Mouse (Mus musculus) CH12.LX (cell line): ENCODE results near the gene Card11. TPM values are rescaled to one million over a fixed set of nuclear protein-coding genes. Genes with fewer than 3 reads are reported as not detected.

Experiments used
- DNase-seq: peaks from one replicate; pipeline ENCODE4 v3.0.0-alpha.2; 2013; ENCODE audit errors: extremely low read depth
- H3K27ac ChIP-seq: 2 replicates; pipeline ENCODE4 v1.5.1; 2012; ENCODE audit warnings: low read depth, mild to moderate bottlenecking, control low read depth, moderate library complexity; ENCODE audit not compliant: insufficient read depth
- H3K27me3 ChIP-seq: replicated peaks from 2 replicates; pipeline ENCODE3; 2012; ENCODE audit warnings: inconsistent platforms
- H3K36me3 ChIP-seq, 2 experiments: replicated peaks in 1 of 2; 2 replicates each; pipeline versions ENCODE3 to v1.6.1; 2012; ENCODE audit warnings: inconsistent platforms in 1 of 2, low read length in 1 of 2, mild to moderate bottlenecking in 1 of 2, mixed read lengths in 1 of 2, moderate library complexity in 1 of 2; ENCODE audit not compliant: control insufficient read depth in 1 of 2, insufficient read depth in 1 of 2
- H3K4me1 ChIP-seq, 2 experiments: 2 replicates each; pipeline ENCODE4 v1.6.1; 2012; ENCODE audit warnings: inconsistent platforms in 1 of 2, moderate library complexity in 1 of 2; ENCODE audit not compliant: insufficient read depth in 2 of 2, control insufficient read depth in 1 of 2
- H3K4me2 ChIP-seq: 2 replicates; pipeline ENCODE4 v1.6.1; 2012; ENCODE audit warnings: low read depth, mild to moderate bottlenecking, control low read depth; ENCODE audit not compliant: poor library complexity, insufficient read depth, severe bottlenecking
- H3K4me3 ChIP-seq, 3 experiments: fragments of 150-350 bp in 1 of 3; sonication (generic) in 1 of 3; replicated peaks in 1 of 3; 2 replicates each; pipeline versions ENCODE3 to v1.5.1; 2011 to 2012; ENCODE audit warnings: low read depth in 2 of 3, low read length in 2 of 3, mild to moderate bottlenecking in 2 of 3, moderate library complexity in 2 of 3, control low read depth in 1 of 3, improper control_type of control experiment in 1 of 3, inconsistent platforms in 1 of 3, mixed read lengths in 1 of 3; ENCODE audit not compliant: poor library complexity in 1 of 3
- H3K79me2 ChIP-seq: replicated peaks from 2 replicates; pipeline ENCODE4 v1.6.1; 2012; ENCODE audit warnings: mild to moderate bottlenecking, moderate library complexity; ENCODE audit not compliant: control insufficient read depth, poor library complexity, insufficient read depth, severe bottlenecking; ENCODE audit errors: extremely low read depth
- H3K9ac ChIP-seq: 2 replicates; pipeline ENCODE4 v1.6.1; 2012; ENCODE audit warnings: low read depth, mild to moderate bottlenecking, control low read depth, moderate library complexity; ENCODE audit not compliant: insufficient read depth
- H3K9me3 ChIP-seq: replicated peaks from 2 replicates; pipeline ENCODE3; 2012; ENCODE audit warnings: low read length, inconsistent platforms, mixed read lengths
- CHD1 ChIP-seq: IDR thresholded peaks from 2 replicates; pipeline ENCODE4 v1.6.1; 2012; ENCODE audit warnings: low read depth, low read length, improper control_type of control experiment, inconsistent platforms
- CTCF ChIP-seq, 2 experiments: IDR thresholded peaks in 1 of 2; conservative IDR thresholded peaks in 1 of 2; 2 replicates each; pipeline ENCODE4 v1.5.1; 2011 to 2012; ENCODE audit warnings: low read depth in 2 of 2, low read length in 2 of 2, improper control_type of control experiment in 1 of 2, inconsistent platforms in 1 of 2, mild to moderate bottlenecking in 1 of 2, moderate library complexity in 1 of 2
- IRF4 ChIP-seq: IDR thresholded peaks from 2 replicates; pipeline ENCODE4 v1.6.1; 2014; ENCODE audit warnings: low read depth, mild to moderate bottlenecking, inconsistent platforms, low read length, improper control_type of control experiment
- MAFK ChIP-seq: IDR thresholded peaks from 2 replicates; pipeline ENCODE4 v1.6.1; 2011; ENCODE audit warnings: low read length, improper control_type of control experiment; ENCODE audit not compliant: insufficient replicate concordance
- MAX ChIP-seq: IDR thresholded peaks from 2 replicates; pipeline ENCODE4 v1.6.1; 2011; ENCODE audit warnings: low read length, improper control_type of control experiment
- MAZ ChIP-seq: IDR thresholded peaks from 2 replicates; pipeline ENCODE4 v1.6.1; 2012; ENCODE audit warnings: low read depth, mild to moderate bottlenecking, inconsistent platforms, low read length, improper control_type of control experiment, moderate library complexity
- MYC ChIP-seq: IDR thresholded peaks from 2 replicates; pipeline ENCODE4 v1.6.1; 2011; ENCODE audit warnings: low read depth, mild to moderate bottlenecking, improper control_type of control experiment, low read length
- NRF1 ChIP-seq: IDR thresholded peaks from 2 replicates; pipeline ENCODE4 v1.6.1; 2014; ENCODE audit warnings: low read depth, mild to moderate bottlenecking, inconsistent platforms, low read length, improper control_type of control experiment, moderate library complexity
- POLR2A ChIP-seq: IDR thresholded peaks from 2 replicates; pipeline ENCODE4 v1.6.1; 2011; ENCODE audit warnings: low read depth, mild to moderate bottlenecking, improper control_type of control experiment, low read length
- POLR2AphosphoS2 ChIP-seq: IDR thresholded peaks from 2 replicates; pipeline ENCODE4 v1.6.1; 2011; ENCODE audit warnings: low read depth, low read length, improper control_type of control experiment
- SMC3 ChIP-seq: IDR thresholded peaks from 2 replicates; pipeline ENCODE4 v1.6.1; 2011; ENCODE audit warnings: low read depth, low read length, improper control_type of control experiment
- TBP ChIP-seq: conservative IDR thresholded peaks from 2 replicates; pipeline ENCODE4 v1.6.1; 2011; ENCODE audit warnings: low read depth, low read length, improper control_type of control experiment
- TCF12 ChIP-seq: IDR thresholded peaks from 2 replicates; pipeline ENCODE4 v1.6.1; 2014; ENCODE audit warnings: low read depth, mild to moderate bottlenecking, inconsistent platforms, low read length, improper control_type of control experiment
- UBTF ChIP-seq: IDR thresholded peaks from 2 replicates; pipeline ENCODE4 v1.6.1; 2012; ENCODE audit warnings: low read depth, mild to moderate bottlenecking, inconsistent platforms, low read length, improper control_type of control experiment, moderate library complexity
- ZMIZ1 ChIP-seq: IDR thresholded peaks from 2 replicates; pipeline ENCODE4 v1.6.1; 2012; ENCODE audit warnings: low read depth, mild to moderate bottlenecking, inconsistent platforms, low read length, improper control_type of control experiment
- ZNF384 ChIP-seq: IDR thresholded peaks from 2 replicates; pipeline ENCODE4 v1.6.1; 2012; ENCODE audit warnings: low read depth, low read length, improper control_type of control experiment, inconsistent platforms
- dilution Hi-C: fragments of 300-500 bp; cut with MboI; formaldehyde crosslinking; loops from 2 replicates; pipeline ENCODE4 v1.14.3; 2020; ENCODE audit warnings: low sequenced_read_pairs; ENCODE audit not compliant: extremely low pct_unique_long_range_greater_than_20kb, extremely low pct_ligation_motif_present
- in situ Hi-C: fragments of 300-500 bp; cut with MboI; formaldehyde crosslinking; loops from 3 replicates; pipeline ENCODE4 v1.14.3; 2019; ENCODE audit warnings: low sequenced_read_pairs, low pct_ligation_motif_present, low pct_unique_long_range_greater_than_20kb, mixed read lengths
- polyA plus RNA-seq: library from polyadenylated mRNA; unstranded; fragments of >175 nt; gene quantifications from 2 replicates; pipeline ENCODE4 v1.2.1, GENCODE M21; 2012; ENCODE audit warnings: low read depth; ENCODE audit not compliant: insufficient read length
- total RNA-seq, 2 experiments: library from RNA; depleted of rRNA; stranded (reverse); fragments of 300-350 nt in 1 of 2; fragments of >200 nt in 1 of 2; gene quantifications; 2 replicates each; pipeline ENCODE4 v1.2.3; 2012 to 2014

The Card11 gene
- total and polyA plus RNA-seq, 3 experiments, result 16.1 to 84.6 (median 31.9) TPM

DNA sequence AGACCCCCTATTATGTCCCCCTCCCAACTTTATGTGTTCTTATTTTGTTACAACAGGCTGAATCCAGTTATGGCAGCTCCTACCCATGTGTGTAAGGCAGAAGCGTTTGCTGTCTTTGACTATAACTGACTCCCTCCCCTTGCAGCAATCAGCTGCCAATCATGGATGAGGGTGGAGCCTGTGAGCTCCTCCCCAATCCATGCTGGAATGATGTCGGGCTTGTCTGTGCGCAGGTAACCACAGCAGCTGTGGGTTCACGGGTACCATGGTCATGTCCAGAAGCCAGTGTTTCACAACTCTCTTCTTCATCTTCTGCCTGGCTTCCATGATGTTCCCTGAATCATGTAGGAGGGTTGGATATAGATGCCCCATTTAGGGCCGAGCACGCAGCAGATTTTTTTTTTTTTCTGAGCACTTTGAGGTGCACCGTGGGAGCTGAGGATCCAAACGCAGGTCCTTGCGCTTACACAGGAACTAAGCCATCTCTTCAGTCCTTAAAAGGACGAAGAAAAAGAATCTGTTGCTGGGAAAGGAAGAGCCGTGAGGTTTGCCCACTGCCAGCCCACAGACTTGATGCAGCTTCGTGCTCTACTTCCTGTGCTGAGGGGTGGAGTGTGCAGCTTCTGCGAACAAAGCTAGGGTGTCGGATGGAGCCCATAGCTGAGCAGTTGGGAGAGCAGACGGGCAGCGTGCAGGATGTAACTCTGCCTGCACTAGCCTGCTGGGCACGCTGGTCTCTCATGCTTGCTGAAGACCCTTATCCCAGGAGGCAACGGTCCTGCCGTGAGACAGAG lies 43.5 kb upstream of the Card11 start:
- Histone ChIP-seq H3K27me3 (no peaks in the 10 kb centered on the region), H3K4me1 (peaks cover 7 to 23% of the 10 kb centered on the region in 2 experiments; a peak in 3 of 4 replicates), H3K27ac (no peak overlapping the region), H3K79me2 (no peaks in the 10 kb centered on the region), H3K4me3 (no peak overlapping the region), H3K4me2 (no peak overlapping the region), H3K36me3 (no peaks in the 10 kb centered on the region), H3K9me3 (no peaks in the 10 kb centered on the region), H3K9ac (no peak overlapping the region)
- DNase-seq, result no peak
- in situ Hi-C loops, result no loop called here
- TF ChIP-seq IRF4, result no peak
- dilution Hi-C loops, result no loop called here

DNA sequence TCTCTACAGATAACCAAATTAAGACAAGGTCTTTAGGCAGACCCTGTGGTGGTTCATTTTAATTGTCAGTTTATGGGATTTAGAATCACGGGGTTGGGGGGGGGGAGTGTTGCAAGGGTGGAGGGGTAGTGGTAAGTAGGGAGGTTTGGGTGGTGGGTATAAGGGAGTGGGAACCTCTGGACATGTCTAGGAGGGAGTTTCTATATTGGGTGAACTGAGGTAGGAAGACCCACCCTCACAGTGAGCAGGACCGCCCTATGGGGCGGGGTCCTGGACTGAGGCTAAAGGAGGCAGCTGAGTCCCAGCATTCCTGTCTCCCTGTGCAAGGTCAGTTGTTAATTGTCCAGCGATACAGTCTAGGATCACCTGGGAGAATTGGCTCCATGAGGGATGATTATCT lies 42.0 kb upstream of the Card11 start:
- in situ Hi-C loops, result no loop called here
- TF ChIP-seq TBP, result no peak
- no peak for TF ChIP-seq CHD1
- TF ChIP-seq SMC3, result no peak
- no peak for TF ChIP-seq MAX
- no peak for TF ChIP-seq ZNF384
- no peak for TF ChIP-seq NRF1
- TF ChIP-seq, all 38 proteins: peak for 0
- no peaks in the 10 kb centered on the region for H3K79me2 ChIP-seq

DNA sequence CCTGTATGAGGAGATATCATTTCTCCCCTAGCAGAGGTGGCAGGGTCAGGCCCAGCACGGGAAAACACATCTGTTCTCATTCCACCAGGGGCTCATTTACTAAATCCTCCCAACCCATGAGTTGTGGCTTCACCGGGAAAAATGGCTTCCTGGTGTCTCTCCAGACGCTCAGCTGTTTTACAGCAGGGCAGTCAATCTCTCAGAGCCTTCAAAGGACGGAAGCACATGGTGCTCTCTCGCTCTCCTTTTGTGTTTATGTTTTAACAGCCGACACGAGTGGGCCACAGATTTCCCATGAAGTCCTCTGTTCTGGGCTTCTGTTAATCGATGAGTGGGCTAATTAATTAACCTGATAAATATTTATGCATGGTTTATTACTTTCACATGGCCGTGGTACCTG lies 40.5 kb upstream of the Card11 start:
- Histone ChIP-seq H3K4me3 (no peak overlapping the region), H3K36me3 (no peaks in the 10 kb centered on the region), H3K9ac (no peak overlapping the region), H3K4me1 (peaks cover 2 to 21% of the 10 kb centered on the region in 2 experiments), H3K27me3 (no peaks in the 10 kb centered on the region), H3K4me2 (no peak overlapping the region), H3K27ac (no peak overlapping the region), H3K79me2 (no peaks in the 10 kb centered on the region), H3K9me3 (no peaks in the 10 kb centered on the region)
- DNase-seq, result no peak
- TF ChIP-seq POLR2AphosphoS2 (no peak), SMC3 (no peak), UBTF (no peak), MAZ (no peak), TCF12 (no peak), TBP (no peak), POLR2A (no peak), MYC (no peak), CTCF (conservative IDR thresholded peaks at IDR 0.05 in 1 of 2, IDR thresholded peaks at IDR 0.05 in 1 of 2; ENCODE audit: low read depth in 2 of 2, low read length in 2 of 2) (no peak), ZMIZ1 (no peak), MAFK (no peak)
- in situ Hi-C loops, result no loop called here
- dilution Hi-C loops, result no loop called here

More for the DNA sequence above, 42.0 kb upstream of the Card11 start:
- Histone ChIP-seq H3K9ac (no peak overlapping the region), H3K4me1 (peaks cover 2 to 15% of the 10 kb centered on the region in 2 experiments), H3K4me2 (no peak overlapping the region), H3K36me3 (no peaks in the 10 kb centered on the region), H3K4me3 (no peak overlapping the region), H3K27me3 (no peaks in the 10 kb centered on the region), H3K27ac (no peak overlapping the region), H3K9me3 (no peaks in the 10 kb centered on the region)
- DNase-seq, result no peak
- dilution Hi-C loops, result no loop called here
